Mouse (Mus musculus): ENCODE measurements around the gene Pax6. TPM values are rescaled to one million over a fixed set of nuclear protein-coding genes. Genes with fewer than 3 reads are reported as not detected.

Gene Pax6
- total RNA-seq, 2 experiments from 2014 or later, result 0.36 TPM; not detected in 1

GRCm38 (mm10) chr2:105671116-105671797 is 2.6 kb downstream of the Pax6 start:
- DNase-seq, result no peak

- DNase-seq, result no peak
Measured at GRCm38 (mm10) chr2:105671798-105672595, 3.3 kb downstream of the Pax6 start.

GRCm38 (mm10) chr2:105672596-105672960 is 3.9 kb downstream of the Pax6 start:
- DNase-seq, result no peak

- DNase-seq, result no peak
Measured at GRCm38 (mm10) chr2:105673054-105673453, 4.4 kb downstream of the Pax6 start.

GRCm38 (mm10) chr2:105673631-105674060 is 4.9 kb downstream of the Pax6 start:
- peak; percentile 50 for DNase-seq

- no peak for DNase-seq
Measured at GRCm38 (mm10) chr2:105674061-105674874, 5.6 kb downstream of the Pax6 start.

- DNase-seq, result peak; percentile 68
Measured at GRCm38 (mm10) chr2:105674875-105675729, 6.4 kb downstream of the Pax6 start.

GRCm38 (mm10) chr2:105675730-105676079 is 7.0 kb downstream of the Pax6 start:
- DNase-seq, result no peak

- DNase-seq, result peak; percentile 55
Measured at GRCm38 (mm10) chr2:105676080-105676908, 7.6 kb downstream of the Pax6 start.

GRCm38 (mm10) chr2:105676909-105677433 is 8.3 kb downstream of the Pax6 start:
- no peak for DNase-seq

GRCm38 (mm10) chr2:105677434-105678105 is 8.9 kb downstream of the Pax6 start:
- DNase-seq, result no peak

GRCm38 (mm10) chr2:105678306-105678705 is 9.6 kb downstream of the Pax6 start:
- no peak for DNase-seq

GRCm38 (mm10) chr2:105678880-105679321 is 10.2 kb downstream of the Pax6 start:
- DNase-seq, result no peak

GRCm38 (mm10) chr2:105679331-105679730 is 10.6 kb downstream of the Pax6 start:
- no peak for DNase-seq

GRCm38 (mm10) chr2:105680146-105680998 is 11.7 kb downstream of the Pax6 start:
- DNase-seq, result no peak

- no peak for DNase-seq
Measured at GRCm38 (mm10) chr2:105680999-105681710, 12.5 kb downstream of the Pax6 start.

GRCm38 (mm10) chr2:105682011-105682501 is 13.4 kb downstream of the Pax6 start:
- DNase-seq, result no peak

Measured in adrenal gland, postnatal 10 days (tissue).